Mouse (Mus musculus) adrenal gland, postnatal 14 days (tissue): ENCODE measurements around the gene Flt1. TPM values are rescaled to one million over a fixed set of nuclear protein-coding genes. Genes with fewer than 3 reads are reported as not detected.
"Not testable (repeated sequence)": the region's sequence is repeated elsewhere in the genome, so short reads cannot be mapped to it uniquely, and the experiment has no call there.

ENCODE experiments used
- DNase-seq: peaks from one replicate; pipeline ENCODE4 v3.0.0; 2021; ENCODE audit warnings: mixed read lengths
- total RNA-seq: library from RNA; stranded (reverse); gene quantifications from 2 replicates; pipeline ENCODE4 v1.2.3, GENCODE M21; 2021

Flt1 gene
- total RNA-seq, 1 experiment from 2014 or later: 60.0 TPM

GRCm38 (mm10) chr5:147665946-147666345 lies 59.9 kb downstream of the Flt1 start:
- DNase-seq: no peak

GRCm38 (mm10) chr5:147665381-147665780 lies 60.4 kb downstream of the Flt1 start:
- DNase-seq: no peak

DNA sequence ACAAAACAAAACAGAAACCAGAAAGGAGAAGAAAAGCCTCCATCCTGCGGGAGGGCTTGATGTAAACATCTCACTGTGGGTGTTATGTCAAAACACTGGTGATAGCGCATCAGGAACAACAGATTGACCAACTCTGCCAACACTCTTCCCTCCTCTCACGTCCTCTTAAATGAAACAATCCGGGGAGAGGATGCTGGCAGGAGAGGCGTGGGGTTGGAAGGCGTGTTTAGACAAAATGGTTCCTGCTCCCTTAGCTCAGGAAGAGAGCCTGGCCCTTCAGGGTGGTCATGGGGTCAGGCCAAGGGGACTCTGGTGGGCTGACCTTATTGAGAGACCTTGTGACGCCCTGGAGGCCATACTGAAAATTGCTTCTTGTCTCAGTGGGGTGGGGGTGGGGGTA lies 65.9 kb downstream of the Flt1 start:
- no peak for DNase-seq

DNA sequence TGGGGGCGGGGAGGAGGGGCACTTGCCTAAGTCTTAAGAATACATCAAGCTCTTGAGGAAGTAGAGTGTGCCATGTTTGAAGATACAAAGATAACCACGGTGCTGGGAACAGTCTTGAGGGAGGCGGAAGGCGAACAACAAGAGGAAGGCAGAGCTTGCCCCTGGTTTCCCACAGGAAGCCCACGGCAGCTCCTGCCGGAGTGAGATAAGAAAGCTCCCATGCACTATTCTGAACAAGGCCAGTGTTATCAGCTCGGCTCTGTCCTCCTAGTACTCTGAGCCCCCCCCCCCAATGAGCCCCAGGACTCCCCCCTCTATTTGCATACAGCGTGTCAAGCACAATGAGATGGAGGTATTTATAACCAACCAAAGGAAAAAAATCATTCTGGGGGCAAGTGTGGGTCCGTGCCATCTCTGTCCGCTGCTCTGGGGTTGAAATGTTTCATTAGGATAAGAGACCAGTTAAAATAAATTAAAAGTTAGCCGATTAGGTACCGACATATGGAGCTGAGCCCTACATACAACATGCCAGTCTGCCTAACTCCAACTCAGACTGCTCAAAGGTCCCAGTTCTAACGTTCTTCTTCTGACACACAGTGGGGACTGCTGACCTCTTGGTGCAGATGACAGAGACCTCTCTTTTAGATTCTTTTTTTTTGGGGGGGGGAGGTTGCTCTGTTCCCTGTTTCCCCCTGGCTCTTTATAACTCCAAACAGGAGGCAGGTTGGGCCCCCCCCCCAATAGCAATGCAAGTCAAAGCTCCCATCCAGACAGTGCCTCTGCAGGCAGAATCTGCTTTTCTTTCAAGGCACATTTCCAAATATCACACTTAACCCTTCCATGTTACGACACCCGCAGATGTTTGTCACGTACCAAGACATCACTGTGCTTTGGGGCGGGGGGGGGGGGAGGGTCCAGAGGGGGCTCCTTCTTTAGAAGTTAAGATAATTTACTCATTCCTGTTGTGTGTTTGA lies 67.6 kb downstream of the Flt1 start:
- DNase-seq: peak; percentile 41

DNA sequence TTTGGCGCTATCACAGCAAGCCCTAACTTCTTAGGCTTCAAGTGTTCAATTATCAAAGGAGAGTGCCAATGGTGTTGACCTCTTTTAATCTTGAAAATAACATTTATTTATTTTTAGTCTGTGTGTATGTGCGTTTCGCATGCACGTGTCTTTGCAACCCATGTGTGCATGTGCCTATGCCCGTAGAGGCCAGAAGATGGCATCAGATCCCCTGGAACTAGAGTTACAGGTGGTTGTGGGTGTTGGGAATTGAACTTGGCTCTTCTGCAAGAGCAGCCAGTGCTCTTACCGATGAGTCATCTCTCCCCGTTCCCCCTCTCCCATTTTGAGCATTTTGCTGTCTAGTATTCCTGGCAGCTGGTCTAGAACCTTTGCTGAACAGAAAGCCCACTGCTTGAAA lies 70.0 kb downstream of the Flt1 start:
- DNase-seq: no peak

GRCm38 (mm10) chr5:147651233-147651632 lies 74.6 kb downstream of the Flt1 start:
- DNase-seq: no peak

- DNase-seq: no peak
Observed at GRCm38 (mm10) chr5:147646351-147646929, 79.4 kb downstream of the Flt1 start.

DNA sequence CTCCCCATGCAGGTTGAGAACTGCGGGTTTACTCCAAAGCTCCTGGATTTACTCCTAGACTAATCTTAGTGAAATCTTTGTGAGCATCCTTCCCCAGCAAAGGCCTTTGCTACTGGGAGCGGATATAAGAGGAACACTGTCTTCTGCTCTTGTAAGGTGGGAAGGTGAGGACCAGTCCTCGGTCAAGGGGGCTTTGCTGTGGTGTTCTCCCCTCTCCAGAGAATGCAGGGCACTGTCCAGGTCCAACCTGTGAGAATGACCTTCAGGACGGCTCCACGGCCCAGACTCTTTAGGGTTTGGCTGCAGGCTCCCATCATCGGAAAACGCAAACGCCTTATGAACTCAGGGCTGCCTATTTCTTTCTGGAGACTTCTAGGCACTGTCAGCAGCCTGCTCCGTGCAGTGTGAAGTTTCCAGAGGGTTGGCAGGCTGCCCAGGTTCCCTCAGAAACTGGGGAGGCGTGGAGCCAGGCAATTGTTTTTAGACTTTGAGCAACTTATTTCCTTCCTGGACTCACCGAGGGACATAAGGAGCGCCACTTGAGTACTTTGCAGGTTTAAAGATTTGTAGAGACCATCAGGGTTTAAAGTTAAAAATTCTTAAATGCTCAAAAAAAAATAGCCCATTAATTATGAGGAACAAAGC lies 80.7 kb downstream of the Flt1 start:
- DNase-seq: peak; percentile 84

DNA sequence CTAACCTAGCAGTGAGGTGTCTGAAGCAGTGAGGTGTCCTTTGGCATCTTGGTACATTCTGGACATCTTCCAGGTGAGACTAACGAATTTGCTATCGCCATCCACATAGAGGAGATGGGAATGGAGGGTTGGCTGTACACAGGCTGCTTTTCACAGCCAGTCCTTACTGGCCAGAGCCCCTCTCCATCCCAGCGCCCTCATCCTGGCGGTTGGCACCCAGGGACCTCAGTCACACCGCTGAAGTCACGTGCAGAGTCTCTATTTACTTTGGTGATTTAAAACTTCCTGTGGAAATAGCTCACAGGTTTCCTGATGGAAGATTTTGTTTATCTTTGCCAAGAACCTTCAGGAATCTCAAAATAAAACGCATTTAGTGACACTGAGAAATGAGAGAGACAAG lies 84.4 kb downstream of the Flt1 start:
- peak; percentile 22 for DNase-seq

DNA sequence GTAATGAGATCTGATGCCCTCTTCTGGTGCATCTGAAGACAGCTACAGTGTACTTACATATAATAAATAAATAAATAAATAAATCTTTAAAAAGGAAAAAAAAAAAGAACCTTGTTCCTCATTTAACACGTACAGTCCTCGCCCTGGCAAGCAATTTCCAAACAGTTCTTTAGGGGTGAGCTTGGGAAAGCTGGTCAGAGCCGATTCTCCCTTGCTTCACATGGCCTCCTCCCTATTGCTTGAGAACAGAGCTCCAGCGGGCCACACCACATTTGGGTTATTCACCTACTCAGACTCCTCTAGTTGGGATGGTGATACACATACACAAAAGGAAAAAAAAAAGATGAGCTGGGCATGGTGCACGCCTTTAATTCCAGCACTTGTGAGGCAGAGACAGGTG lies 85.9 kb downstream of the Flt1 start:
- DNase-seq: no peak

DNA sequence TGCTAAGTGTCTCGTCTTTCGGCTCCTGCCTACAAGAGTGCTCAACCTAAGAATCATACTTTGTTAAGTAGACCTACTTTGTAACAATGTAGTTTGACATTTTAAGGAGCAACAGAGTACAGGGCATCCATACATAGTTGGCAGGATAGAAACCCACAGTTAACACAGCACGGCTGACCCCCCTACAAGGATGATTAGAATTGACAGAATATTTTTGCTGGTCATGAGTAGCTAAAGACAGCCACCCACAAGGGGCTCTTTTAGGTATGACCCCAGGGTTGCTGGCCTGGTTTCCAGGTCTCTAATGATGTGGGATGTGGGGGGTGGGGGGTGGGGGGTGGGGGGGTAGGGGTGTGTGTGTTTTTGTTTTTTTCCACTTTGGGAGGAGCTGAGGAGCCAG lies 89.1 kb downstream of the Flt1 start:
- no peak for DNase-seq

DNA sequence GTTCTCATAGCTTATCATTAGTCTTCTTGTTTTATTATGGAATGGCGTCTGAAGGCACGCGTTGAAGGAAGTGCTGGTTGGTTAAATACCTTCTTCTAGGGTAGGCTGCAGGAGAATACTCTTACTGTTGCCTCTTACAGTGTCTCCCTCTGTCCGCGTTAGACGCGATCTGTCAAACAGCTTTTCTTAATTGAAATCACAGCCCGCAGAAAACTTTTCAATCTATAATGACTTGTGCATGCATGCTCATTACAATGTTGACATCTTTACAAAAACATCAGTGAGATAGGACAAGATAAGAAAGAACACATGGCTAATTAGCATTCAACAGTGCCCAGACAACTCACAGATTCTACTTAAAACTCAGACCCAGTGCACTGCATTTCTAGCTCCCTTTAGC lies 89.9 kb downstream of the Flt1 start:
- no peak for DNase-seq

GRCm38 (mm10) chr5:147634016-147634415 lies 91.8 kb downstream of the Flt1 start:
- no peak for DNase-seq

GRCm38 (mm10) chr5:147632716-147633115 lies 93.1 kb downstream of the Flt1 start:
- DNase-seq: no peak

GRCm38 (mm10) chr5:147630426-147631290 lies 95.2 kb downstream of the Flt1 start:
- peak; percentile 40 for DNase-seq

DNA sequence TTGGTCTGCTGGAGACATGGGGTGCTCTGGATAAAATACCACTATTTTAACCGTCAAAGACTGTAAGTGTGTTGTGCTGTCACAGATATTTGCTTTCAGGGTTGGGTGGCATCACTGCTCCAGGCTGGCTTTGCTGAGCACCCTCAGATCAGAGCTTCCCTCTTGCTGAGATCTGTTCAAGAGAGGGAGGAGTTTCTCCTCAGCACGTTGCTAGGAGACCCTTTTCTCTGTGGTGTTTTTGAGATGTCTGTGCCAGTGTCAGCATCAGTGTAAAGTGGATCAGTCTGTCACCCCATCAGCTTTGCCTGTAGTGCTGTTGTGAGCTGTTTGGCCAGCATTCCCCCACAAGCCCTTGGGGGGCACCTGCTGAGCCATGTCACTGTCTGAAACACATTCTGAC lies 98.9 kb downstream of the Flt1 start:
- DNase-seq: no peak

DNA sequence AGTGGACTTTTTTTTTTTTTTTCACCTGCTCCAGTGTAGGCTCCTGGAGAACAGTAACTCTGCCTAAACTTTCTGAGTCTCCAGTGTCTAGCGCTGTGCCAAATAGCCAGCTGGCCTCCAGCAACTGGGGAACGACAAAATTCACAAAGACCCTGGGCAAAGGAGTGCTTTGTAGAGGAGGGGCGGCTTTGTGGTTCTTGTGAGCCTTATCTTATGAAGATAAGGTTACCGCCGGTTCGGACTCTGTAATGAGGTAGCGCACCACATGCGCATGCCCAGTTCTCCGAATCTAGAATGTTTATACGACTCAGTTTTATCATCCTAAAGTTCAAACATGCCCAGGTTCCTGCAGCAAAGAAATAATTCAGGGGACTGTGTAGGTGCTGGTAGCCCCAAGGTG lies 102.1 kb downstream of the Flt1 start:
- DNase-seq: no peak

GRCm38 (mm10) chr5:147620178-147620577 lies 105.6 kb downstream of the Flt1 start:
- DNase-seq: no peak

DNA sequence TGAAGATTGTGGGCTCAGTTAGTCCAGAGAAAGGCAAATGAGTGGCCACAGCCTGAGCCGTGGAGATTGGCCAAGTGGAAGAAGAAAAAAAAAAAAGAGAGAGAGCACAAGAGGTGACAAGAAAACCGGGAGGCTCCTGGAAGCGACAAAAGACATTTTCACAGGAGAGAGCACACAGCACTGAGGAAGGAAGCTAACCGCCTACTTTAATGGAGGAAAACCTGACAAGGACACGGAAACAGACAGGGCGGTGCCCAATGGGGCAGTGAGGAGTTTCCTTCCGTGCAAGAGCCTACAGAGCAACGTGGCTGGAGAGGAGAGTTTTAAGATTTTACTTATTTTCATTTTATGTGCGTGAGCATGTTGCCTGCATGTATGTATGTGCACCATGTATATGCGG lies 107.6 kb downstream of the Flt1 start:
- DNase-seq: peak; percentile 23

DNA sequence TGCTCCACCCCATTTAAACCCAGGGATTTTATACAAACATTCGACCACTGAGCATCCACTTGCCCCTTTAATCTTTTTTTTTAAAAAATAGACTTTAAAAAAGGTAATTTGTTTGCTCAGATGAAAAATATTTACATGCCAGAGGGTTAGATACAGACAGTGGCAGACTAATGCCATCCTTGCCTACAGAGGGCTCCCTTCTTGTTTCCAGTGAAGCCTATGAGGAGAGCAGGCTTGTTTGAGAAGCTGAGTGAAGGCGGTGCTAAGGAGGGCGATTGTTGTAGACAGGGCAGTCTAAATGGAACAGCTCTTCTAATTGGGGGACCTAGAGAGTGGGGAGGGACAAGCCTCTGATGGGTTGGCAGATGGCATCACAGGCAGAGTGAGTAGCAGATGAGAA lies 109.4 kb downstream of the Flt1 start:
- no peak for DNase-seq

- peak; percentile 12 for DNase-seq
Observed at GRCm38 (mm10) chr5:147614659-147615058, 111.2 kb downstream of the Flt1 start.

GRCm38 (mm10) chr5:147611348-147611747 lies 114.5 kb downstream of the Flt1 start:
- DNase-seq: not testable (repeated sequence)
